Mouse (Mus musculus): ENCODE results near the gene Dthd1. TPM values are rescaled to one million over a fixed set of nuclear protein-coding genes. Genes with fewer than 3 reads are reported as not detected.

Gene Dthd1
- polyA plus RNA-seq, 1 experiment, result not detected

- Histone ChIP-seq H3K9ac (ENCODE audit: low read depth, poor library complexity, severe bottlenecking) (no peak overlapping the region), H3K9me3 (replicated peaks; ENCODE audit: control insufficient read depth, insufficient read depth, low read length, poor library complexity, severe bottlenecking) (no peaks in the 10 kb centered on the region), H3K27me3 (ENCODE audit: control insufficient read depth, insufficient read depth, low read length, poor library complexity, severe bottlenecking) (no peaks in the 10 kb centered on the region), H3K36me3 (ENCODE audit: control insufficient read depth, insufficient read depth, low read length, poor library complexity, severe bottlenecking) (no peaks in the 10 kb centered on the region), H3K4me3 (ENCODE audit: low read depth, low read length) (no peak overlapping the region), H3K4me1 (ENCODE audit: control insufficient read depth, insufficient read depth, low read length) (no peaks in the 10 kb centered on the region), H3K27ac (ENCODE audit: insufficient read depth, low read length) (no peak overlapping the region)
- TF ChIP-seq POLR2A (IDR thresholded peaks at IDR 0.05; ENCODE audit: insufficient read depth, low read length) (no peak), EP300 (IDR thresholded peaks at IDR 0.05; ENCODE audit: insufficient read depth, low read depth, low read length) (no peak), CTCF (IDR thresholded peaks at IDR 0.05; ENCODE audit: low read depth, low read length) (no peak)
Measured at GRCm38 (mm10) chr5:62851337-62851736, 37.7 kb downstream of the Dthd1 start.

GRCm38 (mm10) chr5:62854361-62854844, 40.8 kb downstream of the Dthd1 start:
- Histone ChIP-seq H3K9me3 (replicated peaks; ENCODE audit: control insufficient read depth, insufficient read depth, low read length, poor library complexity, severe bottlenecking) (no peaks in the 10 kb centered on the region), H3K9ac (ENCODE audit: low read depth, poor library complexity, severe bottlenecking) (no peak overlapping the region), H3K4me3 (ENCODE audit: low read depth, low read length) (no peak overlapping the region), H3K27me3 (ENCODE audit: control insufficient read depth, insufficient read depth, low read length, poor library complexity, severe bottlenecking) (no peaks in the 10 kb centered on the region), H3K36me3 (ENCODE audit: control insufficient read depth, insufficient read depth, low read length, poor library complexity, severe bottlenecking) (no peaks in the 10 kb centered on the region), H3K4me1 (ENCODE audit: control insufficient read depth, insufficient read depth, low read length) (no peaks in the 10 kb centered on the region), H3K27ac (ENCODE audit: insufficient read depth, low read length) (no peak overlapping the region)
- TF ChIP-seq CTCF (IDR thresholded peaks at IDR 0.05; ENCODE audit: low read depth, low read length) (no peak), EP300 (IDR thresholded peaks at IDR 0.05; ENCODE audit: insufficient read depth, low read depth, low read length) (no peak), POLR2A (IDR thresholded peaks at IDR 0.05; ENCODE audit: insufficient read depth, low read length) (no peak)

- Histone ChIP-seq H3K27ac (ENCODE audit: insufficient read depth, low read length) (no peak overlapping the region), H3K4me3 (ENCODE audit: low read depth, low read length) (no peak overlapping the region), H3K9ac (ENCODE audit: low read depth, poor library complexity, severe bottlenecking) (no peak overlapping the region), H3K27me3 (ENCODE audit: control insufficient read depth, insufficient read depth, low read length, poor library complexity, severe bottlenecking) (no peaks in the 10 kb centered on the region), H3K36me3 (ENCODE audit: control insufficient read depth, insufficient read depth, low read length, poor library complexity, severe bottlenecking) (no peaks in the 10 kb centered on the region), H3K4me1 (ENCODE audit: control insufficient read depth, insufficient read depth, low read length) (no peaks in the 10 kb centered on the region), H3K9me3 (replicated peaks; ENCODE audit: control insufficient read depth, insufficient read depth, low read length, poor library complexity, severe bottlenecking) (no peaks in the 10 kb centered on the region)
- no peak for TF ChIP-seq EP300 (IDR thresholded peaks at IDR 0.05; ENCODE audit: insufficient read depth, low read depth, low read length)
- no peak for TF ChIP-seq CTCF (IDR thresholded peaks at IDR 0.05; ENCODE audit: low read depth, low read length)
- no peak for TF ChIP-seq POLR2A (IDR thresholded peaks at IDR 0.05; ENCODE audit: insufficient read depth, low read length)
Measured at GRCm38 (mm10) chr5:62857502-62857901, 43.9 kb downstream of the Dthd1 start.

GRCm38 (mm10) chr5:62858282-62858681, 44.7 kb downstream of the Dthd1 start:
- Histone ChIP-seq H3K27me3 (ENCODE audit: control insufficient read depth, insufficient read depth, low read length, poor library complexity, severe bottlenecking) (no peaks in the 10 kb centered on the region), H3K9me3 (replicated peaks; ENCODE audit: control insufficient read depth, insufficient read depth, low read length, poor library complexity, severe bottlenecking) (no peaks in the 10 kb centered on the region), H3K27ac (ENCODE audit: insufficient read depth, low read length) (no peak overlapping the region), H3K4me1 (ENCODE audit: control insufficient read depth, insufficient read depth, low read length) (no peaks in the 10 kb centered on the region), H3K36me3 (ENCODE audit: control insufficient read depth, insufficient read depth, low read length, poor library complexity, severe bottlenecking) (no peaks in the 10 kb centered on the region), H3K9ac (ENCODE audit: low read depth, poor library complexity, severe bottlenecking) (no peak overlapping the region), H3K4me3 (ENCODE audit: low read depth, low read length) (no peak overlapping the region)
- TF ChIP-seq POLR2A (IDR thresholded peaks at IDR 0.05; ENCODE audit: insufficient read depth, low read length) (no peak), CTCF (IDR thresholded peaks at IDR 0.05; ENCODE audit: low read depth, low read length) (no peak), EP300 (IDR thresholded peaks at IDR 0.05; ENCODE audit: insufficient read depth, low read depth, low read length) (no peak)

GRCm38 (mm10) chr5:62864348-62864747, 50.7 kb downstream of the Dthd1 start:
- H3K9me3 ChIP-seq (replicated peaks; ENCODE audit: control insufficient read depth, insufficient read depth, low read length, poor library complexity, severe bottlenecking), result 0 out of 2 replicates have a peak, but pooled peaks cover 6% of the 10 kb centered on the region
- TF ChIP-seq EP300 (IDR thresholded peaks at IDR 0.05; ENCODE audit: insufficient read depth, low read depth, low read length), result no peak
- TF ChIP-seq CTCF (IDR thresholded peaks at IDR 0.05; ENCODE audit: low read depth, low read length), result no peak
- TF ChIP-seq POLR2A (IDR thresholded peaks at IDR 0.05; ENCODE audit: insufficient read depth, low read length), result no peak

GRCm38 (mm10) chr5:62867003-62867402, 53.4 kb downstream of the Dthd1 start:
- TF ChIP-seq CTCF (IDR thresholded peaks at IDR 0.05; ENCODE audit: low read depth, low read length), result no peak
- no peak for TF ChIP-seq POLR2A (IDR thresholded peaks at IDR 0.05; ENCODE audit: insufficient read depth, low read length)
- no peak for TF ChIP-seq EP300 (IDR thresholded peaks at IDR 0.05; ENCODE audit: insufficient read depth, low read depth, low read length)
- H3K36me3 ChIP-seq (ENCODE audit: control insufficient read depth, insufficient read depth, low read length, poor library complexity, severe bottlenecking), result no peaks in the 10 kb centered on the region
- H3K27ac ChIP-seq (ENCODE audit: insufficient read depth, low read length), result no peak overlapping the region

More at GRCm38 (mm10) chr5:62864348-62864747, 50.7 kb downstream of the Dthd1 start:
- H3K4me3 ChIP-seq (ENCODE audit: low read depth, low read length), result no peak overlapping the region
- no peak overlapping the region for H3K27ac ChIP-seq (ENCODE audit: insufficient read depth, low read length)
- H3K9ac ChIP-seq (ENCODE audit: low read depth, poor library complexity, severe bottlenecking), result no peak overlapping the region
- H3K4me1 ChIP-seq (ENCODE audit: control insufficient read depth, insufficient read depth, low read length), result no peaks in the 10 kb centered on the region
- H3K36me3 ChIP-seq (ENCODE audit: control insufficient read depth, insufficient read depth, low read length, poor library complexity, severe bottlenecking), result no peaks in the 10 kb centered on the region
- H3K27me3 ChIP-seq (ENCODE audit: control insufficient read depth, insufficient read depth, low read length, poor library complexity, severe bottlenecking), result no peaks in the 10 kb centered on the region

More at GRCm38 (mm10) chr5:62867003-62867402, 53.4 kb downstream of the Dthd1 start:
- H3K27me3 ChIP-seq (ENCODE audit: control insufficient read depth, insufficient read depth, low read length, poor library complexity, severe bottlenecking), result no peaks in the 10 kb centered on the region
- H3K4me1 ChIP-seq (ENCODE audit: control insufficient read depth, insufficient read depth, low read length), result no peaks in the 10 kb centered on the region
- H3K9ac ChIP-seq (ENCODE audit: low read depth, poor library complexity, severe bottlenecking), result no peak overlapping the region
- 0 out of 2 replicates have a peak, but pooled peaks cover 6% of the 10 kb centered on the region for H3K9me3 ChIP-seq (replicated peaks; ENCODE audit: control insufficient read depth, insufficient read depth, low read length, poor library complexity, severe bottlenecking)
- no peak overlapping the region for H3K4me3 ChIP-seq (ENCODE audit: low read depth, low read length)
